18 mouse cellular contexts compared by ENCODE assay signal in the genomic region with DNA sequence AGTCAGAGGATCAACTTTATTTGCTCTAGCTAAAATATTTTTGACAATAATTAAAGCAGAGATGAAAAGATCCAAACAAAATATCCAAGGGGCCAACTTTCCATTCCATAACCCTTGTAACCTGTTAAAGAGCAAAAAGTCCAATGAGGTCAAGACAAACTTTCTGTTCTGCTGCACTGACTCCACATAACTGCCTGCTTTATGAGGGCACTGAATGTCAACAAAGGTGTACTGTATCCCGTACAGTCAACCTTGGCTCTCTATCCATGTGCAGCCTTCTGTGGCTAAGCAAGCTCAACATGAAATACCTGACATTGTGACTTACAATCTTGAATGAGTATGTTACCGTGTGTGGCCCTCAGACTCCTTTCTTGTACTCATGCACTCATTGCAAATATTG.
"Had no signal": no experiment of that assay in that cellular context is flagged by ENCODE, and none has a peak within 500 bp of the region (broad histone marks: within the 10 kb centered on the region; RNA-seq: fewer than 3 reads in every experiment).

No protein-coding gene starts in this region.

- H3K36me3 ChIP-seq: midbrain, embryonic 10.5 days; midbrain, embryonic 12.5 days; neural tube, embryonic 13.5 days; neural tube, embryonic 15.5 days had no signal

- H3K27me3 ChIP-seq: midbrain, embryonic 12.5 days; neural tube, embryonic 13.5 days; neural tube, embryonic 15.5 days had no signal

- H3K9ac ChIP-seq: lung, embryonic 14.5 days; midbrain, embryonic 12.5 days; neural tube, embryonic 13.5 days; neural tube, embryonic 15.5 days had no signal

- H3K9me3 ChIP-seq: midbrain, embryonic 10.5 days; midbrain, embryonic 12.5 days; neural tube, embryonic 13.5 days; neural tube, embryonic 15.5 days had no signal

- DNase-seq: lung, embryonic 14.5 days; lung, postnatal 10 days; lung, postnatal 4 days; midbrain, embryonic 14.5 days; retina, postnatal 1 day; right cerebral cortex, adult 18-20 months; right cerebral cortex, postnatal 25 days; right cerebral cortex, postnatal 4 days; spleen, adult 18-20 months; thymus, adult 18-20 months; thymus, postnatal 14 days; thymus, postnatal 36 days had no signal

- H3K4me3 ChIP-seq: midbrain, embryonic 10.5 days; midbrain, embryonic 12.5 days; myocyte; neural tube, embryonic 13.5 days; neural tube, embryonic 15.5 days had no signal

- ATAC-seq: midbrain, embryonic 16.5 days had no signal

- H3K4me2 ChIP-seq: lung, embryonic 14.5 days; midbrain, embryonic 12.5 days; neural tube, embryonic 13.5 days; neural tube, embryonic 15.5 days had no signal

- H3K27ac ChIP-seq: midbrain, embryonic 10.5 days; midbrain, embryonic 12.5 days; neural tube, embryonic 13.5 days; neural tube, embryonic 15.5 days had no signal
